Mouse (Mus musculus) urinary bladder, postnatal 10 days (tissue): ENCODE results near the gene Cyld.

ENCODE experiments used
- DNase-seq: peaks from one replicate; pipeline ENCODE4 v3.0.0; 2022; ENCODE audit warnings: low spot score

Gene Cyld

DNA sequence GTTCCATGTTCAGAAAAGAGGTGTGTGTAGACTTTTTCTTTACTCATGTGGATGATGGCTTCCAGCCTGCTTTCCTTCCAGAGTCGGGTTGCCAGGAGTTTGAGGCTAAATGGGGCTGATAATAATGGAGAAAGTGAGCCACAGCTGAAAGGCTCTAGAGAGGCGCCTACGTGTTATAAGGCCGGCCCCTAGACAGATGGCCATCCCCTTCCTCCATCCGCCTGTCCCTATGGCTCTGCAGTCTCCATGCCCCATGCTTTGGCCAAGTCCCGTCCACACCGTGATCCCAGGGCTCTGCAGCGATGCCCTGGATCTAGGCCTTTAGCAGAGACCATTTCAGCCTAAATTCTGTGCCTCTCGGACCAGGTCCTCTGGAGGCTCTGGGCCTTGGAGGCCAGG is 96.5 kb downstream of the Cyld start:
- no peak for DNase-seq

DNA sequence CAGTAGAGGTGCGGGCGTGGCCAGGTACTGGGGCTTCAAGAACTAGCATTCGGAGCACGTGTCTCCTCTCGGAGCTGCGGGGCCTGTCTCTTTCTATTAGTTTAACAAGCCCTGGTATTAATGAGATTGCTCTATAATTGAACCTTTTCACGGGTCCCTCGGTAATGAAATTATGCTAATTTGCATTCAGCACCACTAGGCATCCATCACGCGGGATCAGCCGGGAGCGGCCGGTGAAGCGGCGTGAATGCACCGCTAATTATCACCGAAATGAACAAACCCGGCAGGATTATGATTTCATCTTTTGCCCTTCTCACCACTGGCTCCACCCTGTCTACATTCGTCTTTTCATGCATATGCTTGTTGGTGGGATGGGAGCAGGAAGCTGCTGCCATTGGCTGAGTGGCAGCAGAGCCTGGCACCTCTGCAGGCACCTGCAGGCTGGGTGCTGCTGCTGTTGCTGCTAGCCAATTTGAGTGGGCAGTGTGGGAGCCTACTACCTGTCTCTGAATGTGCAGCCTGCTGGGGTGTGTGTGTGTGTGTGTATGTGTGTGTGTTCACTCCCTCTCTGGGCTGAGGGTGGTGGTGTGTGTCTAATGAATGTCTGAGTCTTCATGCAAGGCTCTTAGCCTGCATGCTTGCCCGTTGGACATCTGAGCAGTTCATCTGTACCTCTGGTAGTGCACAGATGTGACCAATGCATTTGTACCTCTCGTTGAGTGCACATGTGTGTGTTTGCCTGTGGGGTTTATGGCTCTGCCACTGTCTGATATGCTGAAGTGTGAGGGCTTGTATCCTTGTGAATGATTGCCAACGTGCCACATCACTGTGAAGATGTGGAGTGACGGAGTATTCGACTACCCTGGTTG is 97.2 kb downstream of the Cyld start:
- DNase-seq: no peak

DNA sequence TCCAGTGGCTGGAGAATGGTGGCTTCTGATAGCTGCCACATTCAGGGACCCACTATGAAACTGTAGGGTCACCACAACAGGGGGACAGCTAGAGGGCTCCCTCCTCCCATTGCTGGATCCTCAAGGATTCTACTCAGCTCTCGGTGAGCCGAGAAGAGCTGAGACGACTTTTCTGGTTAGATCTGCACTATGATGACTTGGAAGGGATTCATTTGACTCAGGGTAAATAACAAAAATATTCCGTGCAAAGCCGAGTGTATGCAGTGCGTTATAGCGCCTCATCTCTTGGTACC is 97.7 kb downstream of the Cyld start:
- no peak for DNase-seq

GRCm38 (mm10) chr8:88795896-88796295 is 99.1 kb downstream of the Cyld start:
- DNase-seq: no peak

- DNase-seq: no peak
Observed at GRCm38 (mm10) chr8:88796651-88797050, 99.8 kb downstream of the Cyld start.
